Mouse (Mus musculus) megakaryocyte, adult 5-6 weeks (primary cell): ENCODE measurements at regions not wholly inside any gene's neighbourhood (a gene's known extent, or its start where the extent isn't known, plus 50 kb on each side); places are given as distances from the start of the nearest gene placed in this dataset.

Source experiments
- ATAC-seq: 2 replicates; pipeline ENCODE4 v1.8.0; 2016; ENCODE audit warnings: mild to moderate bottlenecking, inconsistent platforms; ENCODE audit not compliant: poor library complexity, severe bottlenecking

- ATAC-seq: peak; percentile 36; the same call in 1 of the 2 replicates
Observed at GRCm38 (mm10) chr10:66851841-66852240, 244.1 kb upstream of the Jmjd1c start.

DNA sequence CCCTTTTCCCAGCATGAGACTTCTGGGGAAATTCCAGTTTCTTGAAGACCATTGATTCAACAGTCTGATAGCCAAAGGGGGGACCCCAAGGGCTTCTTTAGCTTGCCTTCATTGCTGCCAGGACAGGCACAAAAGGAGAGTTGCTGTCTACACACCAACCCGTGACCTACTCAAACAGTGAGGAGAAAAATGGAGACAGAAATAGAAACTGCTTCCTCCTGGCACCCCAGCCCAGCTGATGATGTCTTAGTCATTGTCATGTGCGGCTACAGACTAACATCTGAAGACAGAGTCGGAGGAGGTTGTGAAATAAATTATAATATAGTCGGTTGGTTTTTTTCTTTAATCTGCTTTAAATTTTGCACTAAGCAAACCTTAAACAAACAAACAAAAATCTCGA is 243.2 kb upstream of the Jmjd1c start:
- peak; percentile 76 for ATAC-seq

GRCm38 (mm10) chr10:66853258-66853657 is 242.7 kb upstream of the Jmjd1c start:
- peak; percentile 71 for ATAC-seq

DNA sequence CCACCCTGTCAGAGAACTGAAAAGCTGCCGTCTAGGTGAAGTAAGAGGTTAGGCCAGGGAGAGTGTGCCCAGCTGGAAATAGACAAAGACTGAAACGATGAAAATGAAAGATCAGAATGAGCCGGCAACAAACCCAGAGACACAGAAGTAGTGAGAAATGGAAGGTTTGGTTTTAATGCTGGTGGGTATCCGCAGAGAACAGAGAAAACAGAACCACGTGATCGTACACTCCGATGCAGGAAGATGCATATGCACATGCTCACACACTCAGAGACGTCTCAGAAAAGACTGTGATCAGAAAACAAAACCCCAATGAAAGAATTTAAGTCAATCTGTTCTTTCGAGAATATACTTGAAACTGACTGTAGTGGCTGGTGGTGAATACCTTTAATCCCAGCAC is 241.0 kb upstream of the Jmjd1c start:
- no peak for ATAC-seq

- ATAC-seq: peak; percentile 19; the same call in 1 of the 2 replicates
Observed at GRCm38 (mm10) chr10:66857330-66857729, 238.6 kb upstream of the Jmjd1c start.

GRCm38 (mm10) chr10:66861421-66861820 is 234.5 kb upstream of the Jmjd1c start:
- no peak for ATAC-seq

- ATAC-seq: peak; percentile 96
Observed at GRCm38 (mm10) chr10:66864161-66864862, 231.6 kb upstream of the Jmjd1c start.

- 0 out of 2 replicates have a peak, but pooled peaks have one; percentile 10 for ATAC-seq
Observed at GRCm38 (mm10) chr10:66865010-66865582, 230.8 kb upstream of the Jmjd1c start.

DNA sequence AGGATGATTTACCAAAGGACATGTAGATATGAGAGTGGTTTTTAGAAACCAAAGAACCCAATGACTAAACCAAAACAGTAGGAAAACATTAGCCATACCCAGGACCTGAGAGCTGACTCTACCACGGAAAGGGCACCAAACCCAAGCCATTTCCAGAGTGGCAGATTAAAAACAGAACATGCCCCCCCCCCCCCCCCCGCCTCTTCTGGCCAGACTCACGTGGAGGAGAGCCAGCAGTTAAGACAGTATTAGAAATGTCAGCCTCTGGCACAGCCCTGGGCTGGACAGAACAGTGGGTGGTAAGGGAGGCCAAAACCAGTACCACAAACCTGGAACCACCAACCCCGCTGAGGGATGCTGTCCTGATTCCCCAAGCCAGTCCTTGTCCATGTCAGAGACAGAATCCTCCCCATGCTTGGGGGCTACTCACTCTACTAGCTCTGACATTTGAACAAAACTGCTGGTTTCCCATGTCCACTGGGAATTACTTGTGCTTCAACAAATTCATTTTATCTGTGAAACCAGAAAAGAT is 224.7 kb upstream of the Jmjd1c start:
- no peak for ATAC-seq

- no peak for ATAC-seq
Observed at GRCm38 (mm10) chr10:66871673-66872072, 224.3 kb upstream of the Jmjd1c start.

DNA sequence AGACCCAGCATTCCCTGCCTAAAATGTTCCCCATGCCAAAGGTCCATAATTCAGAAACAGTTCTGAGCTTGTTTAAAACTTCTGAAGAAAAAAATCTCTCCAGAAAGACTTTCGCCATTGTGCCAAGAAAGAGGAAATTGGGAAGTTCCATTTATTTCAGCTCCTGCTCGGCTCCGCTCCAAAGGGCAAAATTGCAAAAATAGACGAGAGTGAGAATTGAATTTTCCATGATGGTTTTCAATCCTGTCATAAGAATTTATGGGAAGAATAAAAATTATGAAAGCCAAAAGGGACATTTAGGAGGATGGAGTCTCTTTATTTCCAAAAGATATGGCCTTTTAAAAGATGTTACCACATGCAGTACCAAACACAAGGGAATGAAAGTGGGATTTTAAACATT is 222.5 kb upstream of the Jmjd1c start:
- no peak for ATAC-seq

- ATAC-seq: no peak
Observed at GRCm38 (mm10) chr10:66879071-66879470, 216.9 kb upstream of the Jmjd1c start.

DNA sequence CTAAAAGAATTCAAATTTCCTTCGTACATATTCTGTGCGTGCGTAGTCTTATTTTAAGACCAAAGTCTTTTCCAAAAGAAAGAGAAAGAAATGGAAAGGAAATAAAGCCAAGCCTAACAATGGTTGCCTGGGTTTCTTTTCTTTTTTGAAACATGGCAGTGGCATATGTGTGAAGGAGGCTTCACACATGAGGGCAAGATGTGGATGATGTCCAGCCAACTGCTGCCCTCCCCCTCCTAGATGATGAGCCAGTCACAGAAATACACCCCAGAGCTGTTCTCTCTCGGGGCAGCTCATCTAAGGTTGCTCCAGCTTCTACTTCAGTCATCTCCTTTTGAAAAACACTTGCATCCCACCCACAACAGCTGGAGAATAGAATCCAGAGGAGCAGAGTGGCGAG is 213.1 kb upstream of the Jmjd1c start:
- no peak for ATAC-seq

DNA sequence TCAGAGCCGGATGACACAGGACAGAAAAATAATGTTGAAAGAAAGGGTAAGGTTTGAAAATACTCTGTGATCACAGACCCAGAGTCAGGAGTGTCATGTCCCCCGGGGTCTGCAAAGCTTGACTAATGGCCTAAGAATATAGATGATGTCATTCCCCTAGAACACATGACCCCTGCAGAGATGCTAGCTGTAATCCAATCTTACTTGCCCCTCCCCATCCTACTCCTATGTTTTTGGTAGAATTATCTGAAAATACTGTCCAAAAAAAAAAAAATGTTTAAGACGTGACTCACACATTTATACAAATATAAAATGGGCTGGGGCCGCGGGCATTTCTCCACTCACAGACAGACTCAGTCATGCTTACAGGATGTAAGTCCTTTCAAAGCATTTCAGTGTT is 210.3 kb upstream of the Jmjd1c start:
- ATAC-seq: no peak

GRCm38 (mm10) chr10:66889786-66890555 is 206.0 kb upstream of the Jmjd1c start:
- no peak for ATAC-seq

- no peak for ATAC-seq
Observed at GRCm38 (mm10) chr10:66891811-66892210, 204.1 kb upstream of the Jmjd1c start.

GRCm38 (mm10) chr10:66893836-66894235 is 202.1 kb upstream of the Jmjd1c start:
- no peak for ATAC-seq

DNA sequence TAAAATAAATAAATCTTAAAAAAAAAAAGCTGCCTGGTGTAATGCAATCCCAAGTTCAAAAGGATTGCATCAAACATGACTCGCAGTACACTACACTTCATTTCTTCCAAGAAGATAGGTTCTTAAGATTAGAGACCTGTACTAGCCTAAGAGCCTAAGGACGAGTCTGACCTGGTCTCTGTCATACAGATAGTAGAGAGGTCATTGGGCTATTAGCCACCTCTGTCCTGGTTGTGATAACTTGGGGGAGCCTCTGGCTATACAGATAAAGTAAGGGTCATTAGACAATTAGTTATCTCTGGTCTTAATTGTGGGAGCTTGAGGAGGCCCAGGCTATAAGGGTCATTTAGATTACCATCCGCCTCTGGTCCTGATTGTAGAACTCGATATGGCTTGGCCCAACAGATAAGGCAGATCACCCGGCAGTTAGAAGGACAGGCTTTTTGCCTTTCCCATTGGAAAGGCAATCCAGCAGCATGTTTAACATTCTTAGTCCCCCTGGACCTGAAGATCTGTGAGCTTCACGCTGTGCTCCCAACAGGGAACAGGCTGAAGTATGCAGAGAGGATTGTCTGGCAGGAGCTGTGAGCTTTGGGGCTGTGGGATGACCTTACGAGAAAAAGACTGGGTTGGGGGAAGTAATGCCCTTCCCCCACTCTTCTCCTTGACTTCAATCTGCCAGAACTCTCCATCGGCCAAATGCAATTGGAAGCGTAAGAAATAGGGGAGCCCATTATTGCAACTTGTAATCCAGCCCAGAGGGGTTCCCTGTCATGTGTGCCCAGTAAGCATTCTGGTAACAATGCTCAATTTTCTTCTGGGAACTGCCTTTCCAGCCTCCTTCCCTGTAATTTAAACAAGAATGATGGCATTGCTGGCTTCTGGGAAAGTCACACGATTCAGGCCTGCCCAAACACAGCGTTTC is 199.0 kb upstream of the Jmjd1c start:
- ATAC-seq: no peak

- ATAC-seq: no peak
Observed at GRCm38 (mm10) chr10:66899724-66900123, 196.2 kb upstream of the Jmjd1c start.

- ATAC-seq: no peak
Observed at GRCm38 (mm10) chr10:66900781-66901180, 195.1 kb upstream of the Jmjd1c start.

GRCm38 (mm10) chr10:66901873-66902272 is 194.1 kb upstream of the Jmjd1c start:
- no peak for ATAC-seq
